Mouse (Mus musculus): ENCODE data around the gene Gm11937. TPM values are rescaled to one million over a fixed set of nuclear protein-coding genes. Genes with fewer than 3 reads are reported as not detected.
"Not testable (repeated sequence)": the region's sequence is repeated elsewhere in the genome, so short reads cannot be mapped to it uniquely, and the experiment has no call there.

Gm11937 gene
- not detected for total RNA-seq (2021)

GRCm38 (mm10) chr11:99610089-99610488 is at the start of gene Gm11937:
TSS of gene Gm11937 (minus strand) at chr11:99610189.
- DNase-seq, result not testable (repeated sequence)

GRCm38 (mm10) chr11:99659256-99659655 is 49.3 kb upstream of the Gm11937 start:
- DNase-seq, result no peak

- DNase-seq, result not testable (repeated sequence)
Measured at GRCm38 (mm10) chr11:99658467-99659010, 48.5 kb upstream of the Gm11937 start, which contains the start of gene Gm11563. TSS of gene Gm11563 (minus strand) at chr11:99658960.

GRCm38 (mm10) chr11:99657051-99657450 is 47.1 kb upstream of the Gm11937 start:
- no peak for DNase-seq

- DNase-seq, result no peak
Measured at GRCm38 (mm10) chr11:99650136-99650535, 40.1 kb upstream of the Gm11937 start, which contains the start of gene Gm11555. TSS of gene Gm11555 (minus strand) at chr11:99650236.

GRCm38 (mm10) chr11:99646444-99646843 is 36.5 kb upstream of the Gm11937 start:
- no peak for DNase-seq

GRCm38 (mm10) chr11:99644351-99644750 is 34.4 kb upstream of the Gm11937 start:
- DNase-seq, result no peak

GRCm38 (mm10) chr11:99643635-99644139 is 33.7 kb upstream of the Gm11937 start, which contains the start of gene Krtap4-7:
TSS of gene Krtap4-7 (minus strand) at chr11:99644089.
- DNase-seq, result not testable (repeated sequence)

GRCm38 (mm10) chr11:99640926-99641325 is 30.9 kb upstream of the Gm11937 start:
- no peak for DNase-seq

- no peak for DNase-seq
Measured at GRCm38 (mm10) chr11:99637086-99637485, 27.1 kb upstream of the Gm11937 start.

- DNase-seq, result no peak
Measured at GRCm38 (mm10) chr11:99634653-99635134, 24.7 kb upstream of the Gm11937 start, which contains the start of gene Krtap4-2. TSS of gene Krtap4-2 (minus strand) at chr11:99635084.

GRCm38 (mm10) chr11:99633293-99633692 is 23.3 kb upstream of the Gm11937 start:
- DNase-seq, result no peak

GRCm38 (mm10) chr11:99630890-99631289 is 20.9 kb upstream of the Gm11937 start:
- no peak for DNase-seq

- no peak for DNase-seq
Measured at GRCm38 (mm10) chr11:99628138-99628537, 18.1 kb upstream of the Gm11937 start, which contains the start of gene Krtap4-1. TSS of gene Krtap4-1 (minus strand) at chr11:99628238.

- DNase-seq, result no peak
Measured at GRCm38 (mm10) chr11:99620335-99620734, 10.3 kb upstream of the Gm11937 start, which contains the start of gene Gm11562. TSS of gene Gm11562 (minus strand) at chr11:99620435.

GRCm38 (mm10) chr11:99614796-99615363 is 4.9 kb upstream of the Gm11937 start, which contains the start of gene Krtap2-4:
TSS of gene Krtap2-4 (minus strand) at chr11:99614846.
- no peak for DNase-seq

- DNase-seq, result no peak
Measured at GRCm38 (mm10) chr11:99609126-99609525, 863 bp downstream of the Gm11937 start.

GRCm38 (mm10) chr11:99603208-99603607 is 6.8 kb downstream of the Gm11937 start, which contains the start of gene Gm11938:
TSS of gene Gm11938 (minus strand) at chr11:99603308.
- DNase-seq, result not testable (repeated sequence)

GRCm38 (mm10) chr11:99597742-99598141 is 12.2 kb downstream of the Gm11937 start, which contains the start of gene Krtap9-3:
TSS of gene Krtap9-3 (minus strand) at chr11:99598105.
- DNase-seq, result not testable (repeated sequence)

GRCm38 (mm10) chr11:99590981-99591380 is 19.0 kb downstream of the Gm11937 start, which contains the start of gene Krtap1-3:
TSS of gene Krtap1-3 (minus strand) at chr11:99591339.
- DNase-seq, result no peak

- DNase-seq, result no peak
Measured at GRCm38 (mm10) chr11:99585096-99585495, 24.9 kb downstream of the Gm11937 start.

GRCm38 (mm10) chr11:99583245-99583704 is 26.7 kb downstream of the Gm11937 start, which contains the start of gene Krtap1-4:
TSS of gene Krtap1-4 (minus strand) at chr11:99583654.
- DNase-seq, result no peak

- DNase-seq, result no peak
Measured at GRCm38 (mm10) chr11:99581564-99581963, 28.4 kb downstream of the Gm11937 start.
